Mouse (Mus musculus) C2C12 (cell line): Measurements from ENCODE around the gene Gprin1. TPM values are rescaled to one million over a fixed set of nuclear protein-coding genes. Genes with fewer than 3 reads are reported as not detected.
"Not testable (repeated sequence)": the region's sequence is repeated elsewhere in the genome, so short reads cannot be mapped to it uniquely, and the experiment has no call there.

ENCODE experiments used
- H3K27me3 ChIP-seq: one replicate; pipeline ENCODE4 v1.6.1; 2011; ENCODE audit not compliant: control insufficient read depth, insufficient read depth, insufficient read length
- H3K36me3 ChIP-seq: one replicate; pipeline ENCODE4 v1.6.1; 2011; ENCODE audit not compliant: control insufficient read depth, insufficient read depth
- H3K4me3 ChIP-seq: one replicate; pipeline ENCODE4 v1.5.1; 2011; ENCODE audit warnings: mild to moderate bottlenecking, control low read depth; ENCODE audit not compliant: poor library complexity, insufficient read depth, severe bottlenecking
- H3K79me2 ChIP-seq: one replicate; pipeline ENCODE4 v1.6.1; 2011; ENCODE audit not compliant: control insufficient read depth, insufficient read depth
- H3K79me3 ChIP-seq: one replicate; pipeline ENCODE4 v1.6.1; 2011; ENCODE audit warnings: low read depth, control low read depth
- H3ac ChIP-seq: one replicate; pipeline ENCODE3; 2011; ENCODE audit warnings: low read depth; ENCODE audit not compliant: control insufficient read depth, insufficient read length
- CEBPB ChIP-seq: IDR thresholded peaks from one replicate; pipeline ENCODE4 v1.6.1; 2011; ENCODE audit warnings: low read depth, mild to moderate bottlenecking, control low read depth, moderate library complexity
- CTCF ChIP-seq: IDR thresholded peaks from one replicate; pipeline ENCODE4 v1.5.1; 2011; ENCODE audit not compliant: control insufficient read depth, insufficient read depth, insufficient read length
- FOSL1 ChIP-seq: IDR thresholded peaks from one replicate; pipeline ENCODE4 v1.8.0; 2011; ENCODE audit warnings: mild to moderate bottlenecking, low read length; ENCODE audit not compliant: poor library complexity, insufficient read depth, severe bottlenecking
- MAX ChIP-seq: IDR thresholded peaks from one replicate; pipeline ENCODE4 v1.6.1; 2011; ENCODE audit warnings: mild to moderate bottlenecking, control low read depth
- MYOD1 ChIP-seq: IDR thresholded peaks from one replicate; pipeline ENCODE4 v1.6.1; 2011; ENCODE audit warnings: low read depth; ENCODE audit not compliant: control insufficient read depth, insufficient read length
- MYOG ChIP-seq: IDR thresholded peaks from one replicate; pipeline ENCODE4 v1.6.1; 2011; ENCODE audit not compliant: control insufficient read depth, insufficient read length; ENCODE audit errors: extremely low read depth
- USF1 ChIP-seq: IDR thresholded peaks from one replicate; pipeline ENCODE4 v1.6.1; 2011; ENCODE audit warnings: low read depth, mild to moderate bottlenecking, control low read depth, moderate library complexity
- polyA plus RNA-seq: library from polyadenylated mRNA; unstranded; fragments of >200 nt; fragmentation: generic; extraction: Trizol; gene quantifications from one replicate; pipeline ENCODE4 v1.2.1, GENCODE M21; 2012; ENCODE audit warnings: missing spikeins

The Gprin1 gene
- polyA plus RNA-seq, 1 experiment = 0.20 TPM

DNA sequence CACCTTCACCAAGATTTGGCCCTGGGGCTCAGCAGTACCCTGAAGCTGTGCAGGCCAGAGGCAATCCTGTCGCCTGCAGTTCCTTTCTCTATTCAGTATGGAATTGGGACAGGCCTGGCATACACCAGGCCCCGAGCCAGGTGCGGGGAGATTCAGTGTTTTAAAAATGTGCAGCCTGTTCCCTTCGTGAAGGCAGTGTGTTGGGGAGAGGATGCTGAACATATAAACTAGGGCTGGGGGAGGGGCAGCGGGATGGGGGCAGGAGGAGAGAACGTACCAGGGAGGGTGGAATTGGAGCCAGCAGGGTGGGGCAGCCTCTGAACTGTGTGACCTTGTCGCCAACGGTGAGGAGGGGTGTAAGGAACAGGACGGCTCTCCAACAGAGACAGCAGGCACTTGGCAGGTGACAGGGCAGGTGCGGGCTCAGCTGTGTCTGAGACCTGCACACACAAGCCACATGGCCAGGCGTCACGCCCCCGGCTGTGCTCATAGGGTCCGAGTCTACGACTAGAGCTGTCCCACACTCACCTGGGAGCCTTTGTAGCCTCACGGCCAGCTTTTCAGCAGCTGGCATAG lies 44.4 kb upstream of the Gprin1 start:
- Histone ChIP-seq H3K79me3 (no peaks in the 10 kb centered on the region), H3K36me3 (no peaks in the 10 kb centered on the region), H3K4me3 (no peak overlapping the region), H3K27me3 (peaks cover 3% of the 10 kb centered on the region), H3ac (no peak overlapping the region), H3K79me2 (no peaks in the 10 kb centered on the region)
- no peak for TF ChIP-seq MAX
- no peak for TF ChIP-seq USF1
- TF ChIP-seq MYOD1 = no peak
- TF ChIP-seq CTCF = no peak
- no peak for TF ChIP-seq MYOG
- TF ChIP-seq CEBPB = no peak
- TF ChIP-seq FOSL1 = no peak

DNA sequence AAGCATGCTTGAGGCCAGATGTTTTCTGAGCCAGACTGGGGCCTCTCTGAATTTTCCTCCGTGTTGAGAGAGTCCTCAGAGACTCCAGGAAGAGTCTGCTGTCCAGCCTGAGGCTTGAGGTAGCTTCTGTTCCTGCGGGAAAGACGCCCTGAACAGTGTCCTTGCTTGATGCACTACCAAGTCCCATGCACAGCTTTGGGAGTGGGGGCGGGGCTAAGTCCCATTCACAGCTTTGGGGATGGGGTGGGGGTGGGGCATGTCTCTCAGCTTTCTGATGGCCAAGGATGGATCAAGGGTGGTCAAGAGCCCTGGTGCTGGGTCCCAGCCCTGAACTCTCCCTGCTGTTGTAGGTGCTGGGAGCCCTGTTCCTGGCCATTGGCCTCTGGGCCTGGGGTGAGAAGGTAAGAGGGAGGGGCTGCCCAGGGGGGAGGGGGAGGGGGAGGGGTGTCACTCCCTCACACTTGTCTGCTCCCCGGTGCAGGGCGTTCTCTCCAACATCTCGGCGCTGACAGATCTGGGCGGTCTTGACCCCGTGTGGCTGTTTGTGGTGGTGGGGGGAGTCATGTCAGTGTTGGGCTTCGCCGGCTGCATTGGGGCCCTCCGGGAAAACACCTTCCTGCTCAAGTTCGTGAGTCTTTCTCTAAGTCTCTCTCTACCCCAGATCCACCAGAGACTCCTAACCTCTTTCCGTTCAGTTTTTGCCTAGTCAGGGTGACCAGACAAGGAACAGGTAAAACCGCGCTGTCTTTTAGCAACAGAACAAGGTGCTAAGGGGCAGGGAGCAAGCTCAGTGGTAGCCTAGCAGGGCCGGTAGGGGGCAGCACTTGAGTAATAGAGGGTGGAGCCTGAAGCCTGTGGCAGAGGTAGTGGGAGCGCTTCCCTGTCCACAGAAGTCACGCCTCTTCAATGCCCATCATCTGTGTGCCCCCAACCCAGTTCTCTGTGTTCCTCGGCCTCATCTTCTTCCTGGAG lies 42.9 kb upstream of the Gprin1 start:
- no peaks in the 10 kb centered on the region for H3K36me3 ChIP-seq
- no peaks in the 10 kb centered on the region for H3K27me3 ChIP-seq
- TF ChIP-seq CEBPB = no peak
- TF ChIP-seq MAX = no peak
- no peak for TF ChIP-seq USF1
- TF ChIP-seq FOSL1 = no peak
- TF ChIP-seq MYOG = no peak
- TF ChIP-seq CTCF = no peak
- TF ChIP-seq MYOD1 = no peak
- H3K79me2 ChIP-seq = no peaks in the 10 kb centered on the region
- no peaks in the 10 kb centered on the region for H3K79me3 ChIP-seq
- no peak overlapping the region for H3ac ChIP-seq
- H3K4me3 ChIP-seq = no peak overlapping the region

DNA sequence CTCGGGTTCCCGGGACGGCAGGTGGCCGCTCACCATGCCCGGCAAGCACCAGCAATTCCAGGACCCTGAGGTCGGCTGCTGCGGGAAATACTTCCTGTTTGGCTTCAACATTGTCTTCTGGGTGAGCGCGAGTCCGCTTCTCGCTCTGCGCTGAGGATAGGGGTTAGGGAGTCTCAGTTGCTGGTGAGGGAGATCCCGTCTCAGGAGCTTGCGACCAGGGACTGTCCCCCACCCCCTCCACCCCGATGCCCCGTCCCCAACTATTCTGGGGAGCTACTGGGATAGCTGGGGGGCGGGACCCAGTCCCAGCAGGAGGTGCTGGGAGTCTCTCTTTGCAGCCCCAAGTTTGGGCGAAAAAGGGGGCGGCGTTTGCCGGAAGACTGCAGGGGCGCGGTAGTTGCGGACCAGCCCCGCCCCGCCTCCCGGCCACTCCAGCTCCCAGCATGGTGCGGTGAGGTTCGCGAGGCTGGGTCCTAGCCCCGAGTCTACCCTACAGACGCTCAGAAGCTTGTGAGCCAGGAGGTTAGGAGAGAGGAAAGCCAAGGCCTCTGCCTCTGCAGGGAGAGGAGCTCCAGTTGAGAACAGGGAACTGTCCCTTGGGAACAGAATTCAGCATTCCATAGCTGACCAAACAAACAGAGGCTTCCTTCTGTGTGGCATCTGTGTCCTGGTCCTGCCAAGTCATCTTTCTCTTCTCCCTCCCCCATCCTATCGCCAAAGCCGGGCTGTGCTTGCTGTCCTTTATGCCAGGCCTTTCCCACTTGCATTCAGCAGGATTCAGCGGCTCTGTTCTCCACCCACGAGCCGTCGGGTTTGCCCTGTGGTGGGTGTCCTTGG lies 40.1 kb upstream of the Gprin1 start:
- H3K79me3 ChIP-seq = no peaks in the 10 kb centered on the region
- H3K79me2 ChIP-seq = no peaks in the 10 kb centered on the region
- H3K27me3 ChIP-seq = peaks cover 7% of the 10 kb centered on the region
- H3K4me3 ChIP-seq = peak overlapping the region; percentile 51
- peak overlapping the region; percentile 83 for H3ac ChIP-seq
- H3K36me3 ChIP-seq = no peaks in the 10 kb centered on the region
- TF ChIP-seq CEBPB (no peak), MAX (no peak), FOSL1 (no peak), MYOG (no peak), USF1 (no peak), MYOD1 (no peak), CTCF (no peak)

GRCm38 (mm10) chr13:54788740-54789560 lies 39.3 kb upstream of the Gprin1 start, which contains the start of gene Tspan17:
Tspan17 (plus strand) TSS chr13:54789377.
- no peaks in the 10 kb centered on the region for H3K79me2 ChIP-seq

DNA sequence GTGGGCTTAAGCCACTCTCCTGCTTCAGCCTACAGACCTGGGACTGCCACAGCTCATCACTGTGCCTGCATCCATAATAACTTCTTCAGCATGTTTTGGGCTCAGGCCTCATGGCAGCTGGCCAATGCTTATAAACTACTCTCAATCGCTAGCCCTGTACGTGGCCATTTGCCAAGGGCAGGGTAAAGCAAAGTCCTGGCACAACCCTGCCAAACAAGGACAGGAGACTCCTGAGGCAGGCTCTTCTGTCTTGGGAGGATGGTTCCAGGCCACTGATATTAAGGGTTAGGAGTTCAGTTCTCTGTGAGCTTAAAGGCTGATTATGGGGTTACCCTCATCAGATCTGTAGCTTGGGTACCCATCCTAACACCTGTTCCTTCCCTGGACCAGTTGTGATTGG lies 37.9 kb upstream of the Gprin1 start:
- not testable (repeated sequence) for H3K79me3 ChIP-seq, H3K4me3 ChIP-seq, H3K79me2 ChIP-seq, H3ac ChIP-seq, H3K36me3 ChIP-seq
- peaks cover 26% of the 10 kb centered on the region for H3K27me3 ChIP-seq

More at GRCm38 (mm10) chr13:54788740-54789560, 39.3 kb upstream of the Gprin1 start, which contains the start of gene Tspan17:
- H3K27me3 ChIP-seq = peaks cover 15% of the 10 kb centered on the region
- peak within 1 kb of the TSS; percentile 51 for H3K4me3 ChIP-seq
- H3K36me3 ChIP-seq = no peaks in the 10 kb centered on the region
- H3K79me3 ChIP-seq = no peaks in the 10 kb centered on the region
- peak within 1 kb of the TSS; percentile 83 for H3ac ChIP-seq
- TF ChIP-seq CEBPB (no peak), FOSL1 (no peak), USF1 (no peak), MYOD1 (no peak), CTCF (no peak), MAX (no peak), MYOG (no peak)
